Mouse (Mus musculus): ENCODE results near the gene Vti1a. TPM values are rescaled to one million over a fixed set of nuclear protein-coding genes. Genes with fewer than 3 reads are reported as not detected.

Vti1a gene
- polyA plus RNA-seq, 1 experiment from 2014 or later, result 28.7 TPM

GRCm38 (mm10) chr19:55552339-55552738, 236.2 kb downstream of the Vti1a start:
- H3K4me1 ChIP-seq (ENCODE audit: insufficient read depth, low read length), result peaks cover 14% of the 10 kb centered on the region
- H3K4me3 ChIP-seq (ENCODE audit: low read length), result no peak overlapping the region
- H3K9ac ChIP-seq (replicated peaks; ENCODE audit: low read length), result no peak overlapping the region
- H3K9me3 ChIP-seq (ENCODE audit: low read length), result no peaks in the 10 kb centered on the region
- 72% methylated on average over 7 of the region's 7 CpGs for WGBS
- no peaks in the 10 kb centered on the region for H3K36me3 ChIP-seq (ENCODE audit: insufficient read depth, low read length)
- H3K27ac ChIP-seq (ENCODE audit: low read length), result no peak overlapping the region
- no peaks in the 10 kb centered on the region for H3K27me3 ChIP-seq (ENCODE audit: insufficient read depth, low read length)
- H3K4me2 ChIP-seq (replicated peaks; ENCODE audit: low read depth, low read length), result no peak overlapping the region
- ATAC-seq (ENCODE audit: low FRiP score, low TSS enrichment), result no peak

- Histone ChIP-seq H3K27ac (ENCODE audit: low read length) (no peak overlapping the region), H3K4me1 (ENCODE audit: insufficient read depth, low read length) (peaks cover 14% of the 10 kb centered on the region), H3K9me3 (ENCODE audit: low read length) (no peaks in the 10 kb centered on the region), H3K4me3 (ENCODE audit: low read length) (no peak overlapping the region), H3K36me3 (ENCODE audit: insufficient read depth, low read length) (no peaks in the 10 kb centered on the region), H3K4me2 (replicated peaks; ENCODE audit: low read depth, low read length) (no peak overlapping the region), H3K9ac (replicated peaks; ENCODE audit: low read length) (no peak overlapping the region), H3K27me3 (ENCODE audit: insufficient read depth, low read length) (no peaks in the 10 kb centered on the region)
- WGBS, result 59% methylated on average over 7 of the region's 7 CpGs
- no peak for ATAC-seq (ENCODE audit: low FRiP score, low TSS enrichment)
Measured at GRCm38 (mm10) chr19:55552861-55553260, 236.8 kb downstream of the Vti1a start.

GRCm38 (mm10) chr19:55554295-55554694, 238.2 kb downstream of the Vti1a start:
- Histone ChIP-seq H3K9me3 (ENCODE audit: low read length) (no peaks in the 10 kb centered on the region), H3K4me1 (ENCODE audit: insufficient read depth, low read length) (peaks cover 14% of the 10 kb centered on the region), H3K36me3 (ENCODE audit: insufficient read depth, low read length) (no peaks in the 10 kb centered on the region), H3K9ac (replicated peaks; ENCODE audit: low read length) (no peak overlapping the region), H3K27ac (ENCODE audit: low read length) (no peak overlapping the region), H3K4me3 (ENCODE audit: low read length) (no peak overlapping the region), H3K27me3 (ENCODE audit: insufficient read depth, low read length) (no peaks in the 10 kb centered on the region), H3K4me2 (replicated peaks; ENCODE audit: low read depth, low read length) (no peak overlapping the region)
- 69% methylated on average over 5 of the region's 5 CpGs for WGBS
- no peak for ATAC-seq (ENCODE audit: low FRiP score, low TSS enrichment)

GRCm38 (mm10) chr19:55554703-55555102, 238.6 kb downstream of the Vti1a start:
- Histone ChIP-seq H3K36me3 (ENCODE audit: insufficient read depth, low read length) (no peaks in the 10 kb centered on the region), H3K9ac (replicated peaks; ENCODE audit: low read length) (no peak overlapping the region), H3K4me3 (ENCODE audit: low read length) (no peak overlapping the region), H3K4me1 (ENCODE audit: insufficient read depth, low read length) (peaks cover 14% of the 10 kb centered on the region), H3K27me3 (ENCODE audit: insufficient read depth, low read length) (no peaks in the 10 kb centered on the region), H3K4me2 (replicated peaks; ENCODE audit: low read depth, low read length) (no peak overlapping the region), H3K27ac (ENCODE audit: low read length) (no peak overlapping the region), H3K9me3 (ENCODE audit: low read length) (no peaks in the 10 kb centered on the region)
- ATAC-seq (ENCODE audit: low FRiP score, low TSS enrichment), result no peak
- 84% methylated on average over 9 of the region's 9 CpGs for WGBS

- no peaks in the 10 kb centered on the region for H3K27me3 ChIP-seq (ENCODE audit: insufficient read depth, low read length)
- ATAC-seq (ENCODE audit: low FRiP score, low TSS enrichment), result peak; percentile 94
- peak overlapping the region; percentile 26 for H3K4me3 ChIP-seq (ENCODE audit: low read length)
- H3K9me3 ChIP-seq (ENCODE audit: low read length), result no peaks in the 10 kb centered on the region
- H3K36me3 ChIP-seq (ENCODE audit: insufficient read depth, low read length), result no peaks in the 10 kb centered on the region
- peak overlapping the region; percentile 53 for H3K9ac ChIP-seq (replicated peaks; ENCODE audit: low read length)
- peak overlapping the region; percentile 40 for H3K4me2 ChIP-seq (replicated peaks; ENCODE audit: low read depth, low read length)
- peak overlapping the region; percentile 72 for H3K27ac ChIP-seq (ENCODE audit: low read length)
- 12% methylated on average over 21 of the region's 21 CpGs for WGBS
- peaks cover 14% of the 10 kb centered on the region for H3K4me1 ChIP-seq (ENCODE audit: insufficient read depth, low read length)
Measured at GRCm38 (mm10) chr19:55556168-55556999, 240.3 kb downstream of the Vti1a start.

GRCm38 (mm10) chr19:55559331-55559730, 243.2 kb downstream of the Vti1a start:
- Histone ChIP-seq H3K9me3 (ENCODE audit: low read length) (no peaks in the 10 kb centered on the region), H3K4me3 (ENCODE audit: low read length) (no peak overlapping the region), H3K4me1 (ENCODE audit: insufficient read depth, low read length) (peaks cover 22% of the 10 kb centered on the region), H3K4me2 (replicated peaks; ENCODE audit: low read depth, low read length) (no peak overlapping the region), H3K27ac (ENCODE audit: low read length) (no peak overlapping the region), H3K9ac (replicated peaks; ENCODE audit: low read length) (no peak overlapping the region), H3K36me3 (ENCODE audit: insufficient read depth, low read length) (no peaks in the 10 kb centered on the region), H3K27me3 (ENCODE audit: insufficient read depth, low read length) (no peaks in the 10 kb centered on the region)
- WGBS, result 51% methylated on average over 12 of the region's 12 CpGs
- ATAC-seq (ENCODE audit: low FRiP score, low TSS enrichment), result no peak

GRCm38 (mm10) chr19:55560088-55560682, 244.1 kb downstream of the Vti1a start:
- no peak overlapping the region for H3K27ac ChIP-seq (ENCODE audit: low read length)
- no peaks in the 10 kb centered on the region for H3K9me3 ChIP-seq (ENCODE audit: low read length)
- no peak overlapping the region for H3K4me3 ChIP-seq (ENCODE audit: low read length)
- H3K36me3 ChIP-seq (ENCODE audit: insufficient read depth, low read length), result no peaks in the 10 kb centered on the region
- no peak for ATAC-seq (ENCODE audit: low FRiP score, low TSS enrichment)
- no peak overlapping the region for H3K9ac ChIP-seq (replicated peaks; ENCODE audit: low read length)
- H3K27me3 ChIP-seq (ENCODE audit: insufficient read depth, low read length), result no peaks in the 10 kb centered on the region
- H3K4me2 ChIP-seq (replicated peaks; ENCODE audit: low read depth, low read length), result no peak overlapping the region
- 72% methylated on average over 11 of the region's 11 CpGs for WGBS
- H3K4me1 ChIP-seq (ENCODE audit: insufficient read depth, low read length), result peaks cover 22% of the 10 kb centered on the region

GRCm38 (mm10) chr19:55561469-55561868, 245.4 kb downstream of the Vti1a start:
- 89% methylated on average over 10 of the region's 10 CpGs for WGBS
- peaks cover 13% of the 10 kb centered on the region for H3K4me1 ChIP-seq (ENCODE audit: insufficient read depth, low read length)
- no peak overlapping the region for H3K4me2 ChIP-seq (replicated peaks; ENCODE audit: low read depth, low read length)
- H3K27me3 ChIP-seq (ENCODE audit: insufficient read depth, low read length), result no peaks in the 10 kb centered on the region
- H3K9me3 ChIP-seq (ENCODE audit: low read length), result no peaks in the 10 kb centered on the region
- ATAC-seq (ENCODE audit: low FRiP score, low TSS enrichment), result no peak
- no peak overlapping the region for H3K27ac ChIP-seq (ENCODE audit: low read length)
- H3K4me3 ChIP-seq (ENCODE audit: low read length), result no peak overlapping the region
- no peak overlapping the region for H3K9ac ChIP-seq (replicated peaks; ENCODE audit: low read length)
- no peaks in the 10 kb centered on the region for H3K36me3 ChIP-seq (ENCODE audit: insufficient read depth, low read length)

- Histone ChIP-seq H3K4me3 (ENCODE audit: low read length) (no peak overlapping the region), H3K9me3 (ENCODE audit: low read length) (no peaks in the 10 kb centered on the region), H3K4me1 (ENCODE audit: insufficient read depth, low read length) (peaks cover 16% of the 10 kb centered on the region; the same call in 1 of the 2 replicates), H3K4me2 (replicated peaks; ENCODE audit: low read depth, low read length) (no peak overlapping the region), H3K9ac (replicated peaks; ENCODE audit: low read length) (no peak overlapping the region), H3K36me3 (ENCODE audit: insufficient read depth, low read length) (no peaks in the 10 kb centered on the region), H3K27me3 (ENCODE audit: insufficient read depth, low read length) (no peaks in the 10 kb centered on the region), H3K27ac (ENCODE audit: low read length) (peak overlapping the region; percentile 11; the same call in 1 of the 2 replicates)
- 73% methylated on average over 14 of the region's 14 CpGs for WGBS
- ATAC-seq (ENCODE audit: low FRiP score, low TSS enrichment), result no peak
Measured at GRCm38 (mm10) chr19:55562487-55563147, 246.5 kb downstream of the Vti1a start.
